Mouse (Mus musculus) kidney, embryonic 15.5 days (tissue): ENCODE measurements around the gene Il20rb. TPM values are rescaled to one million over a fixed set of nuclear protein-coding genes. Genes with fewer than 3 reads are reported as not detected.

Experiments used
- ATAC-seq: fragments of 200-750 bp; cut with Nextera tagmentation; replicated peaks from 2 replicates; pipeline ENCODE4 v1.8.0; 2017; ENCODE audit warnings: moderate TSS enrichment; ENCODE audit not compliant: low FRiP score
- H3K27ac ChIP-seq: fragments of 300-500 bp; sonication (generic); 2 replicates; pipeline ENCODE4 v1.5.1; 2015; ENCODE audit warnings: mild to moderate bottlenecking, inconsistent platforms
- H3K27me3 ChIP-seq: fragments of 300-500 bp; sonication (generic); 2 replicates; pipeline ENCODE4 v1.6.1; 2015; ENCODE audit warnings: inconsistent platforms
- H3K36me3 ChIP-seq: fragments of 300-500 bp; sonication (generic); 2 replicates; pipeline ENCODE4 v1.6.1; 2015; ENCODE audit warnings: inconsistent platforms
- H3K4me1 ChIP-seq: fragments of 300-500 bp; sonication (generic); 2 replicates; pipeline ENCODE4 v1.6.1; 2015; ENCODE audit warnings: inconsistent platforms
- H3K4me2 ChIP-seq: fragments of 300-500 bp; sonication (generic); 2 replicates; pipeline ENCODE4 v1.6.1; 2015; ENCODE audit warnings: moderate library complexity, mild to moderate bottlenecking, inconsistent platforms
- H3K4me3 ChIP-seq: fragments of 300-500 bp; sonication (generic); replicated peaks from 2 replicates; pipeline ENCODE4 v1.5.1; 2015; ENCODE audit warnings: mild to moderate bottlenecking, inconsistent platforms
- H3K9ac ChIP-seq: fragments of 300-500 bp; sonication (generic); 2 replicates; pipeline ENCODE4 v1.6.1; 2015; ENCODE audit warnings: mild to moderate bottlenecking, inconsistent platforms
- H3K9me3 ChIP-seq: fragments of 300-500 bp; sonication (generic); replicated peaks from 2 replicates; pipeline ENCODE4 v1.6.1; 2016; ENCODE audit warnings: inconsistent platforms
- WGBS: fragments of 180-500 bp; shearing (Covaris S2); methylation state at CpG from one replicate; pipeline ENCODE4 v1.1.7; 2015; ENCODE audit warnings: mixed read lengths; 5-methylcytosine and 5-hydroxymethylcytosine counted together
- polyA plus RNA-seq: library from polyadenylated mRNA; unstranded; fragments of >200 nt; fragmentation: Nextera tagmentation; extraction: Ambion mirVana; gene quantifications from 2 replicates; pipeline ENCODE4 v1.2.1, GENCODE M21; 2015

Gene Il20rb
- polyA plus RNA-seq, 1 experiment from 2014 or later = 1.5 TPM

DNA sequence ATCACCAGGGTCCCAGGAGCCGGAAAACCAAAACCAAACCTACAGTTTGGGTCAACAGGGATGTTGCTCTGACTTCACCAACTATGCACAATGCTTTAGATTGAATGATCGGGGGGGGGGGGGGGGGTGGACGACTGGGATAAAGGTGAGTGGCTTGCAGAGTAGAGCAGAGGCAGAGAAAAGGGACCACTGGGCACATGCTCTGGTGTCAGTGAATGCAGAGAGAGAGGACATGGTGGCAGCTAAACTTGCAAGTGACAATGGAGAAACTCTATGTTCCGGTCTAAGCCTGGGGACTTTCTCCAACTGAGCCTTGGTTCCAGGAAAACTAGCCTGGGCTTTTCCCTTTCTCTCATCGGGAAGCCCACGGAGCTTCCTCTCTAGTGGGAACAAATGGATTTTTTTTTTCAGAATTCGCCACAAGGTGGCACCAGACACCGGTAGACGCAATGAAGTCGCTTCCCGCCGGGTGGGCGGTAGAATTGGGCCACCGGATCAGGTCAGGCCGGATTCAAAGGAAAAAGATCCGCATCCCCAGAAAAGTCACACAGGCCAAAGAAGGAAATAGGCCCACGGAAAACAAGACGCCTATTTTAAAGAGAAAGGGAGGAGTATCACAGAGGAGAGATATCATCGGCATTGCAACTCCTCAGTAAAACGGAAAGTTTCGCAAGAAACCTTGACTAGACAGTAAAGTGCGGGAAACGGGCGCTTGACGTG, 32.5 kb downstream of the Il20rb start:
- Histone ChIP-seq H3K4me3 (peak overlapping the region; percentile 47), H3K27me3 (no peaks in the 10 kb centered on the region), H3K9me3 (no peaks in the 10 kb centered on the region), H3K36me3 (no peaks in the 10 kb centered on the region), H3K27ac (no peak overlapping the region), H3K9ac (peak overlapping the region; percentile 51), H3K4me2 (peak overlapping the region; percentile 78), H3K4me1 (peaks cover 23% of the 10 kb centered on the region)
- no peak for ATAC-seq
- WGBS = 8% methylated on average over 24 of the region's 25 CpGs

DNA sequence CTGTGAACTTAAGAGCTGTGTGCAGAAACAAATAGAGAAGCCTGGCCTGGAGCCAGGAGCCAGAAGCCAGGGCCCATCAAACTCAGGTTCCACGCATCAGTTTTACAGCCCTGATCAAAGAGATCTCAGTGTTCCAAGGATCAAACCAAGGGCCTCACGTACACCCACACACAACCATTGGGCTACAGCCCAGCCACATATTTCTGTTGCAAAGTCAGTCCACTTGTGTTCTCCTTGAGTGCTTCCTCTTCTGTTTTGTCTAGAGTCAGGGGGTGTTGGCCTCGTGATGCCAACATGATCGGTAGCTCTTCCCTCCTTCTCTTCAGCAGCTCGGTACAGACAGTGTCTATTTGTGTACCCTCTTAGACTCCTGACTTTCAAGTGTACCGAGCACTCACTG, 34.2 kb downstream of the Il20rb start:
- Histone ChIP-seq H3K9me3 (no peaks in the 10 kb centered on the region), H3K4me3 (no peak overlapping the region), H3K4me1 (peaks cover 23% of the 10 kb centered on the region), H3K9ac (no peak overlapping the region), H3K4me2 (peak overlapping the region; percentile 18; the same call in 1 of the 2 replicates), H3K36me3 (no peaks in the 10 kb centered on the region), H3K27ac (0 out of 2 replicates have a peak overlapping the region, but pooled peaks have one; percentile 50), H3K27me3 (peaks cover 11% of the 10 kb centered on the region)
- whole genome bisulfite sequencing = 22% methylated on average over 6 of the region's 6 CpGs
- ATAC-seq = peak; percentile 59

DNA sequence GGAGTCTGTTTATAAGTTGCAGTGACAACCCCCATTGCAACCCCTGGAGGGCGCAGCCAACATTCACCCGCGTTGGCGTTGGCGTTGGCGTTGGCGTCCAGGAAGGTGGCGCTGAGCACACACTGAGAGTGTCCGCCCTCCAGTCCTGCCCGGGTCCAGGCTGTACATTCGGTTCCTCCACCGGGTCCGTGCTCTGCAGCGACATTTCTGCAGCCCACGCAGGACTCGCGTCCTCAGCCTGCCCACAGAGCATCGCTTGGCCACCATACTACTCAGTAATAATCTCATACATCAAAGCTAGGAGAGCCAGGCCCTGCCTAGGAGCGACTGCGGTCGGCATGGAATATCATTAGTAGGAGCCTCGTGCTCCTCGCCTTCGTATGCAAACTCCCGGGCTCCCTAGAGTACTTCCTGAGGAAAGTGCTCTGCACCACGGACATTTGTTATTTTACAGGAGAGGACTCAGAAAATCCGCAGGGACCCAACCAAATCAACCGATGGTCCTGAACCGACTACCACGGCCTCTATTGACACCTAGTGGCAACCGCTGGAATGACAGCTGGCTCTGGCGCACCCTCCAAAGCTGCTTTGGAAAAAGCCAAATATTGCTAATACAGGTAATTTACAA, 40.4 kb downstream of the Il20rb start:
- Histone ChIP-seq H3K27ac (peak overlapping the region; percentile 29), H3K27me3 (peaks cover 12% of the 10 kb centered on the region), H3K4me2 (peak overlapping the region; percentile 95), H3K4me1 (peaks cover 8% of the 10 kb centered on the region), H3K9ac (peak overlapping the region; percentile 48), H3K9me3 (no peaks in the 10 kb centered on the region), H3K4me3 (peak overlapping the region; percentile 57), H3K36me3 (no peaks in the 10 kb centered on the region)
- WGBS = under 1% methylated on average over 32 of the region's 32 CpGs
- ATAC-seq = peak; percentile 84

DNA sequence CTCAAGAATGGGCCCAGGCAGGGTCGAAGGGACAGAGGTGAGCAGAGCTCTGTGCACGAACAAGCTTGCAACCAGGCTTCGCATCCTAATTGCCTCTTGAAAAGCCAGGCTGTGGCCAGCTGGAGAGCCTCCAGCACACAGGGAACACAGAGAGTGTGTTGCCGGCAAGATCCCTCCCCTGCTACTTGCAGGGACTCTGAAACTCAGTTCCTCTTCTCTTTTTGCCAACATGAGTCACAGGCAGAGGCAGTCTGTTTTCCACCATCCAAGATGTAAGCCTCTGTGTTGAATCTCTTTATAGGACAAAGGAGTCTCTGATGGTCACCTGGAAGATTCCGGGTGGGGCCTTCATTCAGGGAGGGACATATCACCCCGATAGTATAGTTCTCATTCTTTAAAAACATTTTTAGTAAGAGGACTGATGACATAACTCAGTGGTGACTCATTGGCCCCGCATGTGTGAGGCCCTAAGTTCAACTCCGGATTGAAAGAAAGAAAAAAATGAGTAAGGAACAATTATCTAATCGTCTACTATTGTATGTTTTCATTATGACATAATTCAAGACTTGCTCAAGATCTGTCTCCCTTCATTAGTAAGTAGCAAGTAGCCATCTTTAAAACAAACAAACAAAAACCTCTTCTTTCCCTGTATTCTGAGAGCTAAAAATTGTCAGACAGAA, 46.3 kb downstream of the Il20rb start:
- no peak overlapping the region for H3K4me2 ChIP-seq
- H3K9me3 ChIP-seq = no peaks in the 10 kb centered on the region
- H3K9ac ChIP-seq = no peak overlapping the region
- 67% methylated on average over 9 of the region's 9 CpGs for WGBS
- H3K27me3 ChIP-seq = no peaks in the 10 kb centered on the region
- H3K27ac ChIP-seq = no peak overlapping the region
- 0 out of 2 replicates have a peak, but pooled peaks cover 2% of the 10 kb centered on the region for H3K4me1 ChIP-seq
- H3K36me3 ChIP-seq = no peaks in the 10 kb centered on the region
- H3K4me3 ChIP-seq = no peak overlapping the region
- no peak for ATAC-seq

DNA sequence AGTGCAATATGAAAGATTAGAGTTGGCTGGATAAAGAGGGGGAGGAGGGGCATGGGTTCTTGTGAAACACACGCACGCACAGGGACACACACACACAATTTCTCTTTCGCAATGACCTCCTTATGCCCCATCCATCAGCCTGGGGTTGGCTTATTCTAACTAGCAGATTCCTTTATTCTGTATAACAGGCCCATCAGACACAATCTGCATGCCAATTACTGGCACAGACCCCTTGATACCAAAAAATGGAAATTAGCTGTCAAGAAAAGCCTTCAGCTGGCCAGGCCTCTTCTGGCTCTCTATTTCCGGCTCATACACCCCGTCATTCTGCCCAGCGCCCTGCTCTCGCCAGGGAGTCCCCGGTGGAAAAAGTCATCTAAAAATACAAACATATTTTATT, 47.1 kb downstream of the Il20rb start:
- H3K4me3 ChIP-seq = no peak overlapping the region
- 0 out of 2 replicates have a peak, but pooled peaks cover 2% of the 10 kb centered on the region for H3K4me1 ChIP-seq
- H3K27ac ChIP-seq = no peak overlapping the region
- no peaks in the 10 kb centered on the region for H3K9me3 ChIP-seq
- H3K9ac ChIP-seq = no peak overlapping the region
- no peak overlapping the region for H3K4me2 ChIP-seq
- no peak for ATAC-seq
- H3K36me3 ChIP-seq = no peaks in the 10 kb centered on the region
- no peaks in the 10 kb centered on the region for H3K27me3 ChIP-seq
- 88% methylated on average over 8 of the region's 8 CpGs for WGBS

DNA sequence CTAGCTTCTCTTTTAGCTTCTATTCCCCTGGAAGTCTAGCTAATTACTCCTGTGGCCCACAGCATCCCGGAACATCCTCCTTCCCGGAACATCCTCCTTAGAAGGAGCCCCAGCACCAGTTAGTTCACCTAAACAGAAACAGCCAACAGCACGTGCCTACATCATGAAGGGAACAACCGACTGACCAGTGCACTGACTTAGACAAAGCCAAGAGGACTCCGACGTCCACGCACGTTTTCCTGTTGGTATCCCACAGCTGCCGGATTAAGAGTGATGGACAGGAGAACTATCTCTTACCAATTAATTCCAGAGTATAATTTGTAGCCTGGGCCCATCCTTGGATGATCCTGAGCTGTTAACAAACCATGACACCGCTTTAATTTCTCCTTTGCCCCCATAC, 47.6 kb downstream of the Il20rb start:
- WGBS = 90% methylated on average over 10 of the region's 10 CpGs
- no peak overlapping the region for H3K27ac ChIP-seq

DNA sequence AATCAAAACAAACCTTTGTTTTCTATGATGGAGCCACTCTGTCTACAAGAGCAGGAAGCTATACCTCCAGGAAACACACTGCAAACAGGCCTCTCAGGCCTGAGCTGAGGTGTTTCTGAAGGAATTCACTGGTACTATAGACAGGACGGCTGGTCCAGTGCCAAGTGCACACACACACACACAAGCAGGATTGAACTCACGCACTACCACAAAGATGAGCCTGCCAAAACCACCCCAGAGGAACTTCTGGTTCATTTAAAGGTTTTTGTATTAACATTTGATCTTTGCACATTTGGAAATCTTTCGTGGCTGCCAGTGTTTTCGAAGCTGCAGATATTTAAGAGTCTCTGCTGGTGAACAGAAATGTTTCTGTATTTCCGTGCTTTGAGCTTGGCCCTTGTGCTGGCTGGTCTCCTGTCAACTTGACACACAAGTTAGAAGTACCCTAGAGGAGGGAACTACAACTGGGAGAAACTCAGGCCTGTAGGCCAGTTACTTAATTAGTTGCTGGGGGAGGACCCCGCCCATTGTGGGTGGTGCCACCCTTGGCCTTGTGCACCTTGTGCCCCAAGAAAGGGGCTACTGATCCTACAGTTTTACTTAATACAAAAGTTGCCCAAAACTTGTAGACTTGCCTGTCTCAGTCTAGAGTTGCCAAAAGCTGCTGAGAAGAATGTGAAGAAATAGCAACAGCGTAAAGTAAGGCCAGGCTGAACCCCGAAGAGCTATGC, 49.6 kb downstream of the Il20rb start:
- no peaks in the 10 kb centered on the region for H3K27me3 ChIP-seq
- H3K9ac ChIP-seq = no peak overlapping the region
- H3K27ac ChIP-seq = no peak overlapping the region
- WGBS = 71% methylated on average over 8 of the region's 8 CpGs
- H3K4me1 ChIP-seq = 0 out of 2 replicates have a peak, but pooled peaks cover 2% of the 10 kb centered on the region
- no peak overlapping the region for H3K4me3 ChIP-seq
- no peaks in the 10 kb centered on the region for H3K36me3 ChIP-seq
- no peaks in the 10 kb centered on the region for H3K9me3 ChIP-seq
- no peak overlapping the region for H3K4me2 ChIP-seq
- ATAC-seq = no peak

More for the DNA sequence above, 47.6 kb downstream of the Il20rb start:
- no peaks in the 10 kb centered on the region for H3K27me3 ChIP-seq
- H3K9ac ChIP-seq = no peak overlapping the region
- H3K9me3 ChIP-seq = no peaks in the 10 kb centered on the region
- H3K36me3 ChIP-seq = no peaks in the 10 kb centered on the region
- H3K4me1 ChIP-seq = 0 out of 2 replicates have a peak, but pooled peaks cover 2% of the 10 kb centered on the region
- H3K4me3 ChIP-seq = no peak overlapping the region
- ATAC-seq = no peak
- H3K4me2 ChIP-seq = no peak overlapping the region

DNA sequence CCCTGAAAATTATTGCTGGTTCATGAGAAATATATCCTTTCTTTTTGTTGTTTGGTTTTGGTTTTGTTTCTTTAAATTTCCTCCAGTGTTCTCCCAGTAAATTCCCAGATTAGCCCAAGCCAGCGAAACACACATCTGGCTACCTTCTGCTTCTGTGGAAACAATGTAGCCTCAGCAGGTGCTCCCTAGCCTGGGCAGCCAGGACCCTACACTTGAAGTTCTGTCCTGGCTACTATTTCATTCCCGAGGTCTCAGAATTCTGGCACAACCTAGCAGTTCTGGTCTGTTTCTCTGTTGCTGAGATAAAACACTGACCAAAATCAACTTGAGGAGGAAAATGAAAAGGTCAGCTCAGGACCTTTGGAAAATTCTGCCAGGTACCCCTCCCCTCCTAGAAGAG, 55.2 kb downstream of the Il20rb start:
- Histone ChIP-seq H3K27me3 (no peaks in the 10 kb centered on the region), H3K36me3 (no peaks in the 10 kb centered on the region), H3K4me1 (peaks cover 12% of the 10 kb centered on the region), H3K9ac (no peak overlapping the region), H3K27ac (peak overlapping the region; percentile 59; the same call in 1 of the 2 replicates), H3K9me3 (no peaks in the 10 kb centered on the region), H3K4me2 (no peak overlapping the region), H3K4me3 (no peak overlapping the region)
- 62% methylated on average over 2 of the region's 2 CpGs for WGBS
- no peak for ATAC-seq

DNA sequence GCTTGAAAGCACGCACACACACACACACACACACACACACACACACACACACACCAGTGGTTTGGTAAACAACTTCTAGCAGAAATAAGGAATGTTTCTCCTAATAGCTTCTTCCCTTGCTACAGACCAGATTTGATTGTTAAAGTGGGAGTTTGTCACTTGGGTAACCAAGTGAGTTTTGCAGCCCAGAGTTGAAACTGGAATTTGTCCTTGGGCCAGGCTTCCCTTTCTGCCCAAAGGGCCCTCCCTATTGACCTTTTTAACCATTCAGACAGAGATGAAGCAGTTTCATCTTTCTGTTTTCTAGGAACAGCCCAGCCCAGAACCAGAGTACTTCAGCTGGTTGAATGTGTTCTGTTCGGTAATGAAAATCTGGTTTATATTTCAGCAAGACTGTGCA, 55.7 kb downstream of the Il20rb start:
- H3K4me1 ChIP-seq = peaks cover 12% of the 10 kb centered on the region
- 0 out of 2 replicates have a peak overlapping the region, but pooled peaks have one; percentile 59 for H3K27ac ChIP-seq
- WGBS = 64% methylated on average over 2 of the region's 2 CpGs
- no peak overlapping the region for H3K4me3 ChIP-seq
- no peak overlapping the region for H3K9ac ChIP-seq
- no peak; the same call in 1 of the 2 replicates for ATAC-seq
- no peaks in the 10 kb centered on the region for H3K9me3 ChIP-seq
- H3K27me3 ChIP-seq = no peaks in the 10 kb centered on the region
- no peak overlapping the region for H3K4me2 ChIP-seq
- no peaks in the 10 kb centered on the region for H3K36me3 ChIP-seq

DNA sequence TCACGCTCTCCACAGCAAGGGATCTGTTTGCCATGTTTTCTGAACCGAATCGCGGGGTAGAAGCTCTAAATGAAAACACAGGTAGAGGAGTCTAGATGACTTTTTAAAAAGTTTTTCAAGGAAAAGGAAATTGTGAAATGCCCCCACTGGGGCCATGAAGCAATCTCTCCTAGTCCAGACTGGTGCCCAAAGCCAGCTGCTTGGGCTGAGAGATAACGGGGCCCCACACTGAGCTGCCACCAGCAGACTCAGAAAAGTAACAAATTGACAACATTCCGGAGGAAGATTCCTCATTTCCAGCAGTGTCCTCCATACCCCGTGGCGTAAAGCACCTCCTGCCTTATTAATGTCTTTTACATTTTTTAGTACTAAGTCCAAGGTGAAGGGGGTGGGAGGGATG, 66.9 kb downstream of the Il20rb start:
- no peaks in the 10 kb centered on the region for H3K36me3 ChIP-seq
- no peak overlapping the region for H3K4me3 ChIP-seq
- no peak overlapping the region for H3K9ac ChIP-seq
- no peak overlapping the region for H3K27ac ChIP-seq
- no peak overlapping the region for H3K4me2 ChIP-seq
- H3K9me3 ChIP-seq = no peaks in the 10 kb centered on the region
- no peak for ATAC-seq
- no peaks in the 10 kb centered on the region for H3K27me3 ChIP-seq
- H3K4me1 ChIP-seq = peaks cover 6% of the 10 kb centered on the region; the same call in 1 of the 2 replicates
- 85% methylated on average over 8 of the region's 8 CpGs for WGBS

DNA sequence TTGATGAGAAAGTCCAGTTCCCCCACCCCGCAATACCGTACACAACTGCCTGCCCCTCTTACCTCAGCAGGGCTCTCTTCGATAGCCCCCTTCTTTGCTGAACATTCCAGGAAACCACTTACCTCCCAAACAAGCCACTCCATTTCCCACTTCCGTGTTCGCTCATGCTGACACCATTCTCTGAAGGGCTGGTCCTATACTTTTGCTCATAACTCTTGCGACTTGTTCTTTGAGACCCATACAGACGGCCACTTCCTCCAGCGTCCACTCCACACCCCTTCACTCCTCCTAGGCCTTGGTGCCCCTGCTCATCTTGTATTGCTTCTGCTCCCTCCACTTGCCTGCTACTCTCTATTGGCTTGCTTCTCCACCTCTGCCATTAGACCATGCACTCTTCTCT, 67.5 kb downstream of the Il20rb start:
- Histone ChIP-seq H3K9me3 (no peaks in the 10 kb centered on the region), H3K27me3 (no peaks in the 10 kb centered on the region), H3K4me1 (peaks cover 6% of the 10 kb centered on the region; the same call in 1 of the 2 replicates), H3K36me3 (no peaks in the 10 kb centered on the region), H3K4me3 (no peak overlapping the region), H3K9ac (no peak overlapping the region), H3K4me2 (no peak overlapping the region), H3K27ac (no peak overlapping the region)
- ATAC-seq = no peak
- 84% methylated on average over 8 of the region's 8 CpGs for WGBS
